ENCODE assay signal across 13 mouse cellular contexts in genomic region chr11:66535156-66535555, GRCm38 (mm10). TPM values are rescaled to one million over a fixed set of nuclear protein-coding genes. Genes with fewer than 3 reads are reported as not detected.
"Had no signal": no experiment of that assay in that cellular context is flagged by ENCODE, and none has a peak within 500 bp of the region (broad histone marks: within the 10 kb centered on the region; RNA-seq: fewer than 3 reads in every experiment).

No protein-coding gene starts in this region.

- H3K9ac ChIP-seq: limb, embryonic 13.5 days; liver, embryonic 14.5 days; midbrain, embryonic 13.5 days; neural tube, embryonic 15.5 days; stomach, embryonic 15.5 days had no signal

- DNase-seq: left cerebral cortex, postnatal 4 days; lung, adult 18-20 months; thymus, adult 2 months; thymus, postnatal 36 days had no signal

- H3K27me3 ChIP-seq: neural tube, embryonic 15.5 days; stomach, embryonic 15.5 days had no signal

- H3K4me3 ChIP-seq: limb, embryonic 13.5 days; midbrain, embryonic 13.5 days; myocyte; neural tube, embryonic 15.5 days; stomach, embryonic 15.5 days had no signal

- H3K4me1 ChIP-seq: limb, embryonic 13.5 days; midbrain, embryonic 13.5 days; neural tube, embryonic 15.5 days; stomach, embryonic 15.5 days had no signal

- H3K4me2 ChIP-seq: limb, embryonic 13.5 days; midbrain, embryonic 13.5 days; neural tube, embryonic 15.5 days; stomach, embryonic 15.5 days had no signal

- ATAC-seq: midbrain, embryonic 13.5 days had no signal

- H3K36me3 ChIP-seq: limb, embryonic 13.5 days; midbrain, embryonic 13.5 days; neural tube, embryonic 15.5 days; stomach, embryonic 15.5 days had no signal

- H3K27ac ChIP-seq: kidney, postnatal 0 days; limb, embryonic 13.5 days; liver, embryonic 14.5 days; midbrain, embryonic 13.5 days; neural tube, embryonic 15.5 days; stomach, embryonic 15.5 days had no signal

- H3K9me3 ChIP-seq: limb, embryonic 13.5 days; midbrain, embryonic 13.5 days; neural tube, embryonic 15.5 days; stomach, embryonic 15.5 days had no signal

RNA-seq across cellular contexts. Expression of gene Shisa6, which starts 9.4 kb away (rescaled TPM):
- total RNA-seq: liver, adult 2 months; megakaryocyte-erythroid progenitor cell, adult 5-6 weeks had no signal
- polyA plus RNA-seq: liver, adult 2 months; myocyte had no signal
